Mouse (Mus musculus) myocyte (in vitro differentiated cells): ENCODE measurements around the gene Sh3d21. TPM values are rescaled to one million over a fixed set of nuclear protein-coding genes. Genes with fewer than 3 reads are reported as not detected.
A peak's percentile ranks its signal among the peaks of the same experiment; 100 is the strongest.

Source experiments
- H3K27me3 ChIP-seq: one replicate; pipeline ENCODE4 v1.6.1; 2011; ENCODE audit not compliant: control insufficient read depth, insufficient read depth, insufficient read length
- H3K36me3 ChIP-seq: one replicate; pipeline ENCODE4 v1.6.1; 2011; ENCODE audit not compliant: control insufficient read depth, insufficient read depth
- H3K4me2 ChIP-seq: one replicate; pipeline ENCODE4 v1.6.1; 2011; ENCODE audit warnings: low read depth, control low read depth
- H3K4me3 ChIP-seq: one replicate; pipeline ENCODE4 v1.5.1; 2011; ENCODE audit warnings: mild to moderate bottlenecking, control low read depth, moderate library complexity
- H3K79me2 ChIP-seq: one replicate; pipeline ENCODE4 v1.6.1; 2011; ENCODE audit not compliant: control insufficient read depth, insufficient read depth
- H3ac ChIP-seq: one replicate; pipeline ENCODE4 v1.6.1; 2011; ENCODE audit not compliant: control insufficient read depth, insufficient read length
- CEBPB ChIP-seq: IDR thresholded peaks from 2 replicates; pipeline ENCODE4 v1.6.1; 2011; ENCODE audit warnings: mild to moderate bottlenecking, moderate library complexity; ENCODE audit not compliant: poor library complexity, insufficient read depth, severe bottlenecking
- E2F4 ChIP-seq: IDR thresholded peaks from one replicate; pipeline ENCODE4 v1.6.1; 2011; ENCODE audit warnings: mild to moderate bottlenecking, control low read depth, moderate library complexity; ENCODE audit not compliant: insufficient read depth
- MAX ChIP-seq: IDR thresholded peaks from one replicate; pipeline ENCODE4 v1.6.1; 2011; ENCODE audit warnings: low read depth, mild to moderate bottlenecking, control low read depth
- MYOD1 ChIP-seq, 3 experiments: IDR thresholded peaks; one replicate each; pipeline ENCODE4 v1.6.1; 2011; ENCODE audit warnings: control low read depth in 2 of 3, low read depth in 2 of 3, mild to moderate bottlenecking in 2 of 3, moderate library complexity in 1 of 3; ENCODE audit not compliant: insufficient read length in 2 of 3, control insufficient read depth in 1 of 3
- MYOG ChIP-seq, 3 experiments: IDR thresholded peaks; one replicate each; pipeline ENCODE4 v1.6.1; 2011; ENCODE audit warnings: control low read depth in 2 of 3, low read depth in 2 of 3, mild to moderate bottlenecking in 2 of 3; ENCODE audit not compliant: insufficient read length in 2 of 3, control insufficient read depth in 1 of 3, insufficient read depth in 1 of 3
- POLR2A ChIP-seq: IDR thresholded peaks from one replicate; pipeline ENCODE4 v1.6.1; 2011; ENCODE audit warnings: low read depth, mild to moderate bottlenecking, control low read depth, moderate library complexity; ENCODE audit not compliant: insufficient read length
- POLR2AphosphoS2 ChIP-seq: IDR thresholded peaks from one replicate; pipeline ENCODE4 v1.6.1; 2011; ENCODE audit warnings: low read depth, control low read depth; ENCODE audit not compliant: insufficient read length
- REST ChIP-seq: IDR thresholded peaks from one replicate; pipeline ENCODE4 v1.6.1; 2011; ENCODE audit warnings: mild to moderate bottlenecking, control low read depth, moderate library complexity; ENCODE audit not compliant: insufficient read depth, insufficient read length
- SRF ChIP-seq: IDR thresholded peaks from one replicate; pipeline ENCODE4 v1.6.1; 2011; ENCODE audit warnings: low read depth; ENCODE audit not compliant: control insufficient read depth, insufficient read length
- TCF12 ChIP-seq: IDR thresholded peaks from one replicate; pipeline ENCODE4 v1.6.1; 2011; ENCODE audit warnings: mild to moderate bottlenecking, control low read depth; ENCODE audit not compliant: poor library complexity, insufficient read depth, severe bottlenecking
- TCF3 ChIP-seq: IDR thresholded peaks from one replicate; pipeline ENCODE4 v1.6.1; 2011; ENCODE audit warnings: low read depth, control low read depth; ENCODE audit not compliant: insufficient read length
- USF1 ChIP-seq: IDR thresholded peaks from one replicate; pipeline ENCODE4 v1.6.1; 2011; ENCODE audit warnings: low read depth, mild to moderate bottlenecking, control low read depth, moderate library complexity
- polyA plus RNA-seq: library from polyadenylated mRNA; unstranded; fragments of >200 nt; fragmentation: generic; extraction: Trizol; gene quantifications from one replicate; pipeline ENCODE4 v1.2.1, GENCODE M21; 2012; ENCODE audit warnings: missing spikeins

Sh3d21 gene
- polyA plus RNA-seq, 1 experiment = 0.23 TPM

DNA sequence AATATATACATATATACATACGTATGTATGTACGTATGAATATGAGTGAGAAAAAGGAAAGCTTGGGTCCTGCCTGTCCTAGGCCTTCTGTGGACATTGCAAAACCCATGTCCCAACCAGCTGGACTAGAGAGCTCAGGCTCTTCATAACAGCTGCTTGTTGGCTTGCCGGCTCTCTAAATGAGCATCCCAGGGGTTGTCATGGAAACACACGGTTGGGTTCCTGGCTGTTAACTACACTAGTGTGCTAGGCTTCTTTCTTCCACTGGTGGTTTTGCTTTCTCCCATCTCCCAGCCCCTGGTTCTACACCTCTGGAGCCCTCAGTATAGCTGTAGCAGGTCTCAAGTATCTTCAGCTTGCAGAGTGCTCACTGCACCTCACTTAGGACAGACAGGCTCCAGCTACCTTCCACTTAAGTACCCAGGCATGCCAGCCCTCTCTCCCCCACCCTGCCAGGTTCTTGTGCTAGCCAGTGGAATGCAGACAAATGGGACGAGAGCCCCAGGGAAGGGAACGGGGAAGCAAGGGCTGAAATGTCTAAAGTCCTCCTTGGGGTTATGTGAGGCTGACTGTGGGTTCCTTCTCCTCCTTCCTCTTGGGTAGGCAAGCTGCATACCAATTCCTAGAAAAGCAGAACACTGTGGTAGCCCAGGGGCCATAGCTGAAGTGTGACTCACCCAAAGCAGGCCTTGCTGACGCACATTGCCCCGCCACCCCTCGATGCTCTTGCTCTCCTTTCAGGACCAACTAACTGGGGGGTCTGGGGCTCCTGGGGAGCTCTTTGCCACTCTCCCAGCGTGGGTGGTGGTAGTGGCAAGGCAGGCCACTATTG lies 31.8 kb downstream of the Sh3d21 start:
- H3K36me3 ChIP-seq = peaks cover 59% of the 10 kb centered on the region
- no peak for TF ChIP-seq REST
- TF ChIP-seq MYOD1 (IDR thresholded peaks at IDR 0.05; ENCODE audit: control insufficient read depth in 1 of 3, insufficient read length in 2 of 3, low read depth in 2 of 3) = peak in 1 of 3 experiments; percentile 1
- H3K79me2 ChIP-seq = peaks cover 11% of the 10 kb centered on the region
- H3K27me3 ChIP-seq = no peaks in the 10 kb centered on the region
- H3K4me3 ChIP-seq = no peak overlapping the region
- H3K4me2 ChIP-seq = peak overlapping the region; percentile 53
- no peak overlapping the region for H3ac ChIP-seq

DNA sequence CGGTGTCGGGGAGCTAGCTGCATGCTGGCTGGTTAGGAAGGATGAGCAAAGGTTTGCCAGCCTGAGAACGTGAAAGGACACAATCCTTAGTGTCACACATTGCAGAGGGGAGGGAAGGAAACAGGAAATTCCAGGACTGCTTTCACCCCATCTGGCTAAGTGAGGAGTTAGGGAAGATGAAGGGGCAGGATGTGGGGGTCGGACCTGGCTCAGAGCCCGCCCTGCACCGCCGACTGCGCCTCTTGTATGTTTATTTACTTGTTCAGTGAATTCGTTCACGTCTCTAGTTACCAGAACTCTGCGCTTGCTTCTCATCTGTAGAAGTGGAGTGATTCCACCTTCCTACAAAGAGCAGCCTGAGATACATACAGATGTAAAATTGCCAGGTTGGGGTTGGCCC lies 32.8 kb downstream of the Sh3d21 start:
- H3ac ChIP-seq = no peak overlapping the region
- no peak for TF ChIP-seq REST
- TF ChIP-seq MAX = no peak
- no peak for TF ChIP-seq SRF
- TF ChIP-seq POLR2AphosphoS2 = no peak
- TF ChIP-seq USF1 = no peak
- no peak for TF ChIP-seq MYOG (IDR thresholded peaks at IDR 0.05; ENCODE audit: control insufficient read depth in 1 of 3, insufficient read depth in 1 of 3, insufficient read length in 2 of 3, low read depth in 2 of 3)
- no peak for TF ChIP-seq TCF3
- TF ChIP-seq E2F4 = no peak
- no peak for TF ChIP-seq CEBPB
- no peak for TF ChIP-seq MYOD1 (IDR thresholded peaks at IDR 0.05; ENCODE audit: control insufficient read depth in 1 of 3, insufficient read length in 2 of 3, low read depth in 2 of 3)
- no peak for TF ChIP-seq POLR2A
- no peak for TF ChIP-seq TCF12

DNA sequence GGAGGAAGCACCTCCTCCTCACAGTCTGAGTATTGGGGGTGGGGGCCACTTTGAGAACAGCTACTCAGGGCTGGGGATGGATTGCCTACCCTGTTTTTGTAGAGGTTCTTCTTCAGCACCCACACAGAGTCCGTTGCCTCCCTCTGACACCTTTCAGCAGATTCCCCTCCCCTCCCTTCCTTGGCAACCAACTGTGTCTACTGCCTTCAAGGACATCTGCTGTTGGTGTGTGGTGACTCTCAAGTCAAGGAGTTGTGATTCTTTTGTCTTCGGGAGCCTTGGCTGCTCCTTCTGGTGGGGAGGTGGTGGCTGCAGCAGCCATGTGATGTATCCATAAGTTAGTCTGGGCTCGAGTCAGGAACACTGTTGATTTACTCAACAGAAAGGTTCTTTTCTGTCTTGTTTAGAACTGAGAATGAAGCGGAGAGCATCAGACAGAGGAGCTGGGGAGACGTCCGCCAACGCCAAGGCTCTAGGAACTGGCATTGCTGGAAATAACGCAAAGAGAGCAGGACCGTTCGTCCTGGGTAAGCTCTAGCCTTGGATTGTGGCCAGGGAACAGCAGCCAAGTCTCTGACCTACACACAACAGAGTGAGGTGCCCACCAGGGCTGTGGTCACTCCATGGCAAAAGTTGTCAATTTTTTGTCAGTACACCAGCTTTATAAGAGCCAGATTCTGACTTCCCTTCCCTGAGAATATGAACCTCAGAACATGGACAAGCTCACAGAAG lies 39.8 kb downstream of the Sh3d21 start:
- Histone ChIP-seq H3K4me3 (no peak overlapping the region), H3K4me2 (no peak overlapping the region), H3ac (no peak overlapping the region), H3K79me2 (peaks cover 58% of the 10 kb centered on the region), H3K36me3 (peaks cover 31% of the 10 kb centered on the region), H3K27me3 (no peaks in the 10 kb centered on the region)
- TF ChIP-seq CEBPB = no peak
- TF ChIP-seq E2F4 = no peak
- no peak for TF ChIP-seq POLR2A
- no peak for TF ChIP-seq REST
- no peak for TF ChIP-seq USF1

More for the DNA sequence above, 32.8 kb downstream of the Sh3d21 start:
- peaks cover 60% of the 10 kb centered on the region for H3K36me3 ChIP-seq
- H3K79me2 ChIP-seq = peaks cover 11% of the 10 kb centered on the region
- no peak overlapping the region for H3K4me3 ChIP-seq
- peak overlapping the region; percentile 53 for H3K4me2 ChIP-seq
- H3K27me3 ChIP-seq = no peaks in the 10 kb centered on the region

DNA sequence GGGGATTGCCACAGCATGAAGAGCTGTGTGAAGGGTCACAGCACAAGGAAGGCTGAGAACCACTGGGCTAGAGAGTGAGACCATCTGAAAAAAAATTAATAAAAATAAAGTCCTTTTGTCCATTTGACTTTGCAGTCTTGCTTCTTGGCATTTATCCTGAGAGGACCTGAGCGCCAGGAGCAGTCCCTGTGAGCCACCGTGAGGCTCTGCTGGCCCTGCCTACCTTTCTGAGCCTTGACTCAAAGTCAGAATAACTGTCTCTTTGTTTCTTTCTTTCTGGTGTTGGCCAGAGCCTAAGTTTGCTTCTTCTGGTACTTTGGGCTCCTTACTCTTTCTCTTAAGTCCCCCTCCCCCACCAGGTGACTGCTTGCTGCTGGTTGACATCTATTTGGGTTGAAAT lies 42.8 kb downstream of the Sh3d21 start:
- Histone ChIP-seq H3ac (no peak overlapping the region), H3K4me3 (no peak overlapping the region), H3K36me3 (peaks cover 18% of the 10 kb centered on the region), H3K4me2 (no peak overlapping the region), H3K79me2 (peaks cover 85% of the 10 kb centered on the region), H3K27me3 (no peaks in the 10 kb centered on the region)
- no peak for TF ChIP-seq TCF12
- no peak for TF ChIP-seq POLR2A
- TF ChIP-seq MYOG (IDR thresholded peaks at IDR 0.05; ENCODE audit: control insufficient read depth in 1 of 3, insufficient read depth in 1 of 3, insufficient read length in 2 of 3, low read depth in 2 of 3) = no peak
- no peak for TF ChIP-seq MYOD1 (IDR thresholded peaks at IDR 0.05; ENCODE audit: control insufficient read depth in 1 of 3, insufficient read length in 2 of 3, low read depth in 2 of 3)
- TF ChIP-seq E2F4 = no peak
- TF ChIP-seq CEBPB = no peak
- no peak for TF ChIP-seq MAX
- TF ChIP-seq TCF3 = no peak
- no peak for TF ChIP-seq USF1
- TF ChIP-seq REST = no peak
- TF ChIP-seq SRF = no peak
- TF ChIP-seq POLR2AphosphoS2 = no peak
